Mouse (Mus musculus) hematopoietic stem cell, adult 5-6 weeks (primary cell): Measurements from ENCODE around the gene Gm4724. TPM values are rescaled to one million over a fixed set of nuclear protein-coding genes. Genes with fewer than 3 reads are reported as not detected.
"Not testable (repeated sequence)": the region's sequence is repeated elsewhere in the genome, so short reads cannot be mapped to it uniquely, and the experiment has no call there.

Experiments used
- ATAC-seq, 2 experiments: fragments of 125-278 bp in 1 of 2; replicated peaks in 1 of 2; 2 replicates each; pipeline ENCODE4 v1.8.0; 2016 to 2017; ENCODE audit warnings: inconsistent platforms in 2 of 2, mild to moderate bottlenecking in 2 of 2, moderate number of reproducible peaks in 2 of 2, low read depth in 1 of 2, moderate TSS enrichment in 1 of 2; ENCODE audit not compliant: low FRiP score in 2 of 2, poor library complexity in 2 of 2, severe bottlenecking in 2 of 2, insufficient read depth in 1 of 2, low TSS enrichment in 1 of 2
- total RNA-seq: library from RNA; stranded (forward); fragments of 172-1452, 232-1000 nt; gene quantifications from 2 replicates; pipeline ENCODE4 v1.2.3, GENCODE M21; 2017

Gm4724 gene
- 4.8 and 14.1 TPM in 2 replicates for total RNA-seq

- ATAC-seq: not testable (repeated sequence)
These were observed at the start of gene Gm4724 for GRCm38 (mm10) chr2:175435707-175436106. Gene Gm4724 (minus strand): TSS chr2:175435807.

GRCm38 (mm10) chr2:175469685-175470084, 34.1 kb upstream of the Gm4724 start, which contains the start of gene Zfp965:
Gene Zfp965 (plus strand): TSS chr2:175469985.
- not testable (repeated sequence) for ATAC-seq

Other genes with a start within 250 kb of the Gm4724 start
- gene Gm14391, start 228.9 kb downstream of the Gm4724 start, total RNA-seq: 19.8 and 22.5 TPM in 2 replicates
- 6.4 TPM in 1 of 2 replicates, not detected in the other for gene Gm14440, start 160.7 kb downstream of the Gm4724 start, total RNA-seq
- gene Gm4631, start 97.6 kb downstream of the Gm4724 start, total RNA-seq: 20.5 and 29.8 TPM in 2 replicates
- gene Zfp968, start 63.4 kb downstream of the Gm4724 start, total RNA-seq: 4.0 and 20.6 TPM in 2 replicates
- gene Zfp965, start 34.2 kb upstream of the Gm4724 start, total RNA-seq: 11.7 and 15.2 TPM in 2 replicates
- gene Gm11007, start 208.2 kb upstream of the Gm4724 start, total RNA-seq: 29.9 TPM in 1 of 2 replicates, not detected in the other